Mouse (Mus musculus) heart, embryonic 14.5 days (tissue): ENCODE data around the gene Ino80. TPM values are rescaled to one million over a fixed set of nuclear protein-coding genes. Genes with fewer than 3 reads are reported as not detected.
"Not testable (repeated sequence)": the region's sequence is repeated elsewhere in the genome, so short reads cannot be mapped to it uniquely, and the experiment has no call there.

Experiments
- ATAC-seq: fragments of 200-750 bp; cut with Nextera tagmentation; 2 replicates; pipeline ENCODE4 v1.8.0; 2017; ENCODE audit warnings: low read depth, moderate TSS enrichment; ENCODE audit not compliant: insufficient number of reproducible peaks, insufficient read depth, low FRiP score
- H3K27ac ChIP-seq, 2 experiments: fragments of 200-500 bp in 1 of 2; fragments of 300-500 bp in 1 of 2; sonication (generic) in 1 of 2; replicated peaks in 1 of 2; 2 replicates each; pipeline ENCODE4 v1.5.1; 2012 to 2014; ENCODE audit warnings: low read depth in 2 of 2, low read length in 2 of 2, control low read depth in 1 of 2, mild to moderate bottlenecking in 1 of 2, mixed read lengths in 1 of 2; ENCODE audit not compliant: control insufficient read depth in 1 of 2, insufficient read depth in 1 of 2
- H3K27me3 ChIP-seq: fragments of 300-500 bp; sonication (generic); 2 replicates; pipeline ENCODE4 v1.6.1; 2014; ENCODE audit warnings: mild to moderate bottlenecking, low read length, control low read depth; ENCODE audit not compliant: control insufficient read depth, insufficient read depth
- H3K36me3 ChIP-seq: fragments of 300-500 bp; sonication (generic); 2 replicates; pipeline ENCODE4 v1.6.1; 2014; ENCODE audit warnings: mild to moderate bottlenecking, control low read depth, low read length, mixed read lengths; ENCODE audit not compliant: control insufficient read depth, insufficient read depth
- H3K4me1 ChIP-seq, 2 experiments: fragments of 200-500 bp in 1 of 2; fragments of 300-500 bp in 1 of 2; sonication (generic) in 1 of 2; 2 replicates each; pipeline ENCODE4 v1.6.1; 2012 to 2014; ENCODE audit warnings: low read length in 2 of 2, control low read depth in 1 of 2, mixed read lengths in 1 of 2; ENCODE audit not compliant: control insufficient read depth in 2 of 2, insufficient read depth in 2 of 2
- H3K4me2 ChIP-seq: fragments of 300-500 bp; sonication (generic); 2 replicates; pipeline ENCODE4 v1.6.1; 2014; ENCODE audit warnings: mild to moderate bottlenecking, low read length
- H3K4me3 ChIP-seq, 2 experiments: fragments of 200-500 bp in 1 of 2; fragments of 300-500 bp in 1 of 2; sonication (generic) in 1 of 2; 2 replicates each; pipeline ENCODE4 v1.5.1; 2012 to 2014; ENCODE audit warnings: low read length in 2 of 2, mild to moderate bottlenecking in 2 of 2, control low read depth in 1 of 2, low read depth in 1 of 2, moderate library complexity in 1 of 2; ENCODE audit not compliant: control insufficient read depth in 1 of 2, insufficient read depth in 1 of 2
- H3K9ac ChIP-seq: fragments of 300-500 bp; sonication (generic); 2 replicates; pipeline ENCODE4 v1.6.1; 2014; ENCODE audit warnings: mild to moderate bottlenecking, low read length
- H3K9me3 ChIP-seq: fragments of 300-500 bp; sonication (generic); 2 replicates; pipeline ENCODE4 v1.6.1; 2016; ENCODE audit warnings: low read length, control low read depth; ENCODE audit not compliant: control insufficient read depth
- WGBS: fragments of 180-500 bp; shearing (Covaris S2); extraction: QIAGEN DNeasy Blood & Tissue Kit; methylation state at CpG from one replicate; pipeline ENCODE4 v1.1.7; 2014; 5-methylcytosine and 5-hydroxymethylcytosine counted together
- polyA plus RNA-seq: library from polyadenylated mRNA; unstranded; fragments of >200 nt; fragmentation: Nextera tagmentation; extraction: Ambion mirVana; gene quantifications from 2 replicates; pipeline ENCODE4 v1.2.1, GENCODE M21; 2014

Gene Ino80
- polyA plus RNA-seq, 1 experiment from 2014 or later = 3.7 TPM

DNA sequence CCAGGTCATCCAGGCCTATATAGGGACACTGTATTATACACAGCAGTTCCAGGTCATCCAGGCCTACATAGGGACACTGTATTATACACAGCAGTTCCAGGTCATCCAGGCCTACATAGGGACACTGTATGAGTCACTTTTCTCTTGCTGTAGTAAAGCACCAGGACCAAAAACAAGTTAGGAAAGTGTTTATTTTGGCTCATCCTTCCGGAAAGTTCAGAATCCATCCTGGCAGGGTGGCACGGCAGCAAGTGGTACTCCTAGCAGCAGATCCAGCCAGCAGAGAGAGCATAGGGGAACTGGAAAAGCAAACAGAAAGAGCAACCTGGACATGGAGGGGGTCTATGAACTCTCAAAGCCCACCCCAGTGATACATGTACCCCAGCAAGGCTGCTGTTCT lies 33.4 kb upstream of the Ino80 start:
- no peak overlapping the region for H3K4me2 ChIP-seq
- 77% methylated on average over 2 of the region's 2 CpGs for WGBS

DNA sequence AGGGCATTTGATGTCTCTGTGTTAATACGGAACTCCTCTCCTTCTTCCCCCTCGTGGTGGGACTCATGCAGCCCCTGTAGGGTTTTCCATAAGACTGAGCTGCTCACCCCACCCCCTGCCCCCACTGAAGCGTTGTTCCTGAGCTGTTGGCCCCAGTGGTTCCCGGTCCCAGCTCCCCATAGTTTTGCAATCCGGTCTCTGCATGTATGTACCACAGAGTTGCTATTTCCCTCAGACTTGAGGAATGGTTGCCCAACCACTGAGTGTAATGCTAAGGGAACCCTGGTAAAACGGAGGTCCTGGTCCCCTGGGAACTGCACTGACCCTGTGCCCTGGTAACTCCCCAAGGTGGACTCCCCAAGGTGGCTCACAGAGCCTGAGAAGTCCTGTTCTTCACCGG lies 31.0 kb upstream of the Ino80 start:
- H3K36me3 ChIP-seq, H3K4me1 ChIP-seq, H3K9me3 ChIP-seq, H3K4me2 ChIP-seq, H3K27ac ChIP-seq, H3K4me3 ChIP-seq, H3K27me3 ChIP-seq, H3K9ac ChIP-seq, ATAC-seq: not testable (repeated sequence)
- WGBS = 56% methylated on average over 7 of the region's 7 CpGs

More for the DNA sequence above, 33.4 kb upstream of the Ino80 start:
- H3K4me3 ChIP-seq = no peak overlapping the region
- ATAC-seq = no peak
- H3K27me3 ChIP-seq = no peaks in the 10 kb centered on the region
- H3K36me3 ChIP-seq = no peaks in the 10 kb centered on the region
- no peaks in the 10 kb centered on the region for H3K9me3 ChIP-seq
- no peak overlapping the region for H3K9ac ChIP-seq
- no peaks in the 10 kb centered on the region for H3K4me1 ChIP-seq
- no peak overlapping the region for H3K27ac ChIP-seq

DNA sequence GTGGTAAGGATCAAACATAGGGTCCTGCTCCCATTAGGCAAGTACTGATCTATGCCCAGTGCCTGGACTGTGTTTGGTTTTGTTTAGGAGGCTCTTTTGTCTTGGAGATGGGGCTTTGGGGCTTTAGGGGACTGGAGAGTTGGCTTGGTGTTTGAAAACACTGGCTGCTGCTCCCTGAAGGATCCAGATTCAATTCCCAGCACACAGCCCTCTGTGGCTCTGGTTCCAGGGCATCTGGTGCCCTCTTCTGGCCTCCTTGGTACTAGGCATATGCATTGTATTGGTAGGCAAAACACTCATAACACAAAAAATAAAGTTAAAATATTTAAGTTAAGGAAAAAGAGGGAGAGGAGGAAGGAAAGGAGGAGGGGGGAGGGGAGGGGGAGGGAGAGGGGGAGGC lies 29.6 kb upstream of the Ino80 start:
- H3K4me1 ChIP-seq = no peaks in the 10 kb centered on the region
- no peak for ATAC-seq
- no peak overlapping the region for H3K27ac ChIP-seq
- H3K27me3 ChIP-seq = no peaks in the 10 kb centered on the region
- H3K9me3 ChIP-seq = no peaks in the 10 kb centered on the region
- no peak overlapping the region for H3K9ac ChIP-seq
- H3K4me3 ChIP-seq = no peak overlapping the region
- no peaks in the 10 kb centered on the region for H3K36me3 ChIP-seq
- H3K4me2 ChIP-seq = no peak overlapping the region

DNA sequence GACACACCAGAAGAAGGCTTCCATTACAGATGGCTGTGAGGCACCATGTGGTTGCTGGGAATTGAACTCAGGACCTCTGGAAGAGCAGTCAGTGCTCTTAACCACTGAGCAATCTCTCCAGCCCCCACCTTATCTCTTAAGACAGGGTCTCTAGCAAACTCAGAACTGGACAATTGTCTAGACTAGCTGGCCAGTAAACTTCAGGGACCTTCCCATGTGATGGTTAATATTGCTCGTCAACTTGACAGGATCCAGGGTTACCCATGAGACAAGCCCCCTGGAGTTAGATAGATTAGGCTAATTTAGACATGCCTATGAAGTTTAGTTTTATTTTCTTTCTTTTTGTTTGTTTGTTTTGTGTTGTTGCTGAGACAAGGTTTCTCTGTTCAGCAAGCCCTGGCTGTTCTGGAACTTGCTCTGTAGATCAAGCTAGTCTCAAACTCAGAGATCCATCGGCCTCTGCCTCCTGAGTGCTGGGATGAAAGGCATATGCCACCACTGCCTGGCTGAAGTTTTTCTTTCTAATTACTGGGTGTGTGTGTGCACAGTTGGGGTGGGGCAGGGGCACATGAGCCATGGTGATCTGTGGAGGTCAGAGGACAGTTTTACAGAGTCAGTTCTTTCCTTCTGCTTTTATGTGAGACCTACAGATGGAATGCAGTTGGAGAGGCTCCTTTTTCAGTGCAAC lies 23.6 kb upstream of the Ino80 start:
- Histone ChIP-seq H3K4me2 (no peak overlapping the region), H3K4me1 (no peaks in the 10 kb centered on the region), H3K4me3 (no peak overlapping the region), H3K27ac (no peak overlapping the region), H3K36me3 (no peaks in the 10 kb centered on the region), H3K9ac (no peak overlapping the region), H3K27me3 (no peaks in the 10 kb centered on the region), H3K9me3 (no peaks in the 10 kb centered on the region)
- WGBS = 76% methylated on average over 2 of the region's 2 CpGs
- ATAC-seq = no peak

DNA sequence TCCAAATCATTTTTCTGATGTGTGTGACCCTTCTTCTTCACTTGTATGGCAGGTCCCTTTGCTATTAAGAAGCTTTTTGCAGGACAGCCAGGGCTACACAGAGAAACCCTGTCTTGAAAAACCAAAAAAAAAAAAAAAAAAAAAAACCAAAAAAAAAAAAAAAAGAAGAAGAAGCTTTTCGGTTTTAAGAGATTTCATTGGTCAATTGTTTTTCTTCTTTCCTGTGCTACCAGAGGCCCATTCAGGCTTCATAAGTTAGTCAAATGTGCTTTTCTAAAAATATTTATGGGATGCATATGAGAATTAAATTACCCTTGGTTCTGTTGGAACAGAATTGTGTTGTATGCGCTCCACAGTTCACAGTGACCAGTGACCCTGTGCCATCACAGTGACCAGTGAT lies 21.4 kb upstream of the Ino80 start:
- no peak overlapping the region for H3K27ac ChIP-seq
- 88% methylated on average over 2 of the region's 2 CpGs for WGBS

DNA sequence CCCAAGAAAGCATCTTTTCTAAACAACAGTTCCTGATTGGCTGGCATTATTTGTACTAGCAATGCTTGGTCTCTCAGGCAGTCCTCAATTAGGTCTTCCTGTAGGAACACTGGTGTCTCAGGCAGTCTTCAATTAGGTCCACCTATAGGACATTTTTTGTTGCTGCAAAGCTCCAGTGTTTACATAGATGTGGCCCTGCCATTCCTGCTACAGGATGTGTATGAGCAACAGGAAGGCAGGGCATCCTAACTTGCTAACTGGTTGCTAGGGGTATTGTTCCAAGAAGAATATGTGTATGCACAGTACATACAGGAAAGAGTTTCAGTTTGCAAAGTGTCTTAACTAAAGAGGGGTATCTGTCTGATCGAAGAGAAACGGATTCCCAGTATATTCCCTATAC lies 18.6 kb upstream of the Ino80 start:
- Histone ChIP-seq H3K9ac (no peak overlapping the region), H3K36me3 (no peaks in the 10 kb centered on the region), H3K4me2 (no peak overlapping the region), H3K9me3 (no peaks in the 10 kb centered on the region), H3K4me1 (no peaks in the 10 kb centered on the region), H3K4me3 (no peak overlapping the region), H3K27me3 (no peaks in the 10 kb centered on the region), H3K27ac (no peak overlapping the region)
- no peak for ATAC-seq
- 79% methylated on average over 2 of the region's 2 CpGs for WGBS

More for the DNA sequence above, 21.4 kb upstream of the Ino80 start:
- no peaks in the 10 kb centered on the region for H3K36me3 ChIP-seq
- H3K4me1 ChIP-seq = no peaks in the 10 kb centered on the region
- no peak overlapping the region for H3K4me3 ChIP-seq
- ATAC-seq = no peak
- H3K27me3 ChIP-seq = no peaks in the 10 kb centered on the region
- no peaks in the 10 kb centered on the region for H3K9me3 ChIP-seq
- no peak overlapping the region for H3K9ac ChIP-seq
- H3K4me2 ChIP-seq = no peak overlapping the region

DNA sequence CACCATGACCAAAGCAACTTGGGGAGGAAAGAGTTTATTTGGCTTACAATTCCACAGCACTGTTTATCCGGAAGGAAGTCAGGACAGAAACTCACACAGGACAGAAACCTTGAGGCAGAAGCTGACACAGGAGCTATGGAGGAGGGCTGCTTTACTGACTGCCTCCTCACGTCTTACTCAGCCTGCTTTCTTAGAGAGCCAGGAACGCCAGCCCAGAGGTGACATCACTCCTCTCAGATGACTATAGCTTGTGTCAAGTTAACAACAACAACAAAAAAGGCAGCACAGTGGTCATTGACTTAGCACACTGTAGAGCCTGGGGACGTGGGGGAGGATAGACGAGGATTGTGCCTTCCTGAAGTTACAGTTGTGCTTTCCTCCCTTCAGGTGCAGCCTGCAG lies 14.5 kb upstream of the Ino80 start:
- no peak for ATAC-seq
- Histone ChIP-seq H3K9ac (no peak overlapping the region), H3K9me3 (no peaks in the 10 kb centered on the region), H3K4me3 (no peak overlapping the region), H3K27me3 (no peaks in the 10 kb centered on the region), H3K4me2 (no peak overlapping the region), H3K4me1 (no peaks in the 10 kb centered on the region), H3K27ac (no peak overlapping the region), H3K36me3 (no peaks in the 10 kb centered on the region)
- 38% methylated on average over 5 of the region's 5 CpGs for WGBS

DNA sequence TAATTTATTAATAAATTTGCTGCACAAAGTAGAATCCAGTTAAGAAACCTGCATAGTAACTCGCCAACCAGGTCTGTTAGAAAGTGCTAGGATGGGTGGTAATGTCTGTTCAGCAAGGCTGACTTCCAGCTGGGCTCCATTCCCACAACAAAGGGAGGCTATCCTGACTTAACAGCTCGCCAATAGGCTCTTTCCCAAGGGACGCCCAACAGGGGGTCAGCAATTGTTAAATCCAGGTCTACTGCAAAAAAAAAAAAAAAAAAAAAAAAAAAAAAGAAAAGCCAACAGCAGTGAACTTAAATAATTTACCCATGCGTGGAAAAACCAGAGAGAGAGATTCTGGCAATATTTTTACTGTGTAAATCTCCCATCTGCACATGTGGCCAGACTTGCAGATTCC lies 9.0 kb upstream of the Ino80 start:
- WGBS = 12% methylated on average over 4 of the region's 4 CpGs

More for the DNA sequence above, 9.0 kb upstream of the Ino80 start:
- Histone ChIP-seq H3K36me3 (no peaks in the 10 kb centered on the region), H3K27me3 (no peaks in the 10 kb centered on the region), H3K9me3 (no peaks in the 10 kb centered on the region), H3K4me3 (no peak overlapping the region), H3K27ac (no peak overlapping the region), H3K9ac (no peak overlapping the region), H3K4me1 (no peaks in the 10 kb centered on the region), H3K4me2 (no peak overlapping the region)
- ATAC-seq = no peak
